Mouse (Mus musculus) E14TG2a.4 (cell line): Measurements from ENCODE around the gene Lin7b.

Source experiments
- CTCF ChIP-seq: conservative IDR thresholded peaks from 2 replicates; pipeline ENCODE4 v1.5.1; 2014; ENCODE audit warnings: low read length
- NANOG ChIP-seq: IDR thresholded peaks from 2 replicates; pipeline ENCODE4 v1.6.1; 2014; ENCODE audit warnings: borderline replicate concordance, low read length, mixed read lengths
- POU5F1 ChIP-seq: IDR thresholded peaks from 2 replicates; pipeline ENCODE4 v1.6.1; 2014; ENCODE audit warnings: low read length, borderline replicate concordance

DNA sequence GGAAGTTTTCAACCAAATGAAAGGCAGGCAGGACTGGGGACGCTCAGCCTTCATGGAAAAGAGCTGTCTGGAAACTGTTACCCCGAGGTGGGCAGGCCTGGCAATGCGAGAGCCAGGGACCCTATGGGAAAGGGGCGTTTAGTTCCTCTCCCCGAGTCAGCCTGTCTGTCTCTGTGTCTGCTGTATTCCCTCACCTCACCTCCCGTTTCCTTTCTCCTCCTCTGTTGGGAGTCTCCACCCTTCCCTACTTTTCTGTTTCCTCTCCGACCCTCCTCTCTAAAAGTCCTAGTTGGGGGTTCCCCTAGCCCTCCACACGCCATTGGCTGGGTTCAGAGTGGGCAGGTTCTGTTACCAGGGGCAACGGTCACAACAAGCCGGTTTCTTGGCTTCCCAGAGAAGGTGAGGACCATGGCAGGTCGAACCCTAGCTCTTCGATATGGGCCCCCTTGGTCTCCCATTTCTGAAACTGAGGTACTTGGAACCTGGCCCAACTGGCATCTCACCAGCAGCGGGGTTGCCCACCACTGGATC is 47.6 kb upstream of the Lin7b start:
- TF ChIP-seq CTCF (no peak), NANOG (no peak), POU5F1 (no peak)
